Comparison of ENCODE assay signal across 13 mouse cellular contexts in genomic region chr16:26903968-26904367, GRCm38 (mm10).
DNase-seq lines count a peak whose midpoint lies in the region; ATAC-seq lines count a peak whose summit lies in the region.
"Had no signal": no experiment of that assay in that cellular context is flagged by ENCODE, and none has a peak within 500 bp of the region (broad histone marks: within the 10 kb centered on the region; RNA-seq: fewer than 3 reads in every experiment).

No protein-coding gene starts in this region.

- H3K4me2 ChIP-seq in kidney, embryonic 14.5 days (replicated peaks; ENCODE audit: low read depth, low read length) = no peak overlapping the region

- ATAC-seq in kidney, embryonic 14.5 days (ENCODE audit: low FRiP score, low TSS enrichment) = no peak

- 87% methylated on average over 1 of the region's 1 CpGs for WGBS in kidney, embryonic 14.5 days

- no peaks in the 10 kb centered on the region for H3K36me3 ChIP-seq in kidney, embryonic 14.5 days (ENCODE audit: control insufficient read depth, insufficient read depth, low read length)
- H3K36me3 ChIP-seq: hindbrain, embryonic 10.5 days had no signal

- no peaks in the 10 kb centered on the region for H3K27me3 ChIP-seq in kidney, embryonic 14.5 days (ENCODE audit: control insufficient read depth, insufficient read depth, low read length)

- H3K4me1 ChIP-seq in kidney, embryonic 14.5 days (ENCODE audit: control insufficient read depth, insufficient read depth, low read length) = no peaks in the 10 kb centered on the region
- H3K4me1 ChIP-seq: hindbrain, embryonic 10.5 days had no signal

- H3K4me3 ChIP-seq in kidney, embryonic 14.5 days (ENCODE audit: low read length) = no peak overlapping the region
- H3K4me3 ChIP-seq: hindbrain, embryonic 10.5 days had no signal

- no peak overlapping the region for H3K9ac ChIP-seq in kidney, embryonic 14.5 days (ENCODE audit: low read depth, low read length)

- H3K27ac ChIP-seq in kidney, embryonic 14.5 days (ENCODE audit: low read depth, low read length) = no peak overlapping the region
- H3K27ac ChIP-seq: hindbrain, embryonic 10.5 days had no signal

- no peaks in the 10 kb centered on the region for H3K9me3 ChIP-seq in kidney, embryonic 14.5 days (ENCODE audit: control insufficient read depth, low read length)
- H3K9me3 ChIP-seq: hindbrain, embryonic 10.5 days had no signal

- peak; percentile 7 for DNase-seq in embryo, embryonic 10 days (ENCODE audit: low spot score)
- DNase-seq in embryo, embryonic 9.5 days (ENCODE audit: extremely low spot score) = no peak
- DNase-seq in kidney, adult 9 months = peak; percentile 2
- DNase-seq in right cerebral cortex, adult 18-20 months = peak; percentile 0
- DNase-seq in right cerebral cortex, adult 2 months (ENCODE audit: low spot score in 2 of 2) = no peak
- DNase-seq in spleen, adult 12 weeks (ENCODE audit: low spot score) = no peak
- no peak for DNase-seq in kidney, postnatal 25 days
- DNase-seq: heart, adult 11 months; kidney, postnatal 4 days; lung, postnatal 14 days; thymus, adult 18-20 months had no signal

Comparison
In these comparisons a context has a peak if more than half of its experiments do, and no peak if none do; other contexts are left out.
1. DNase-seq: peak in embryo, embryonic 10 days (single experiment), kidney, adult 9 months (single experiment) and right cerebral cortex, adult 18-20 months (single experiment); none in embryo, embryonic 9.5 days (single experiment), right cerebral cortex, adult 2 months (0 of 2), spleen, adult 12 weeks (single experiment) and kidney, postnatal 25 days (0 of 2).